Mouse (Mus musculus) CH12.LX (cell line): ENCODE results near the gene Rassf8. TPM values are rescaled to one million over a fixed set of nuclear protein-coding genes. Genes with fewer than 3 reads are reported as not detected.

Experiments used
- DNase-seq: peaks from one replicate; pipeline ENCODE4 v3.0.0-alpha.2; 2013; ENCODE audit errors: extremely low read depth
- H3K27ac ChIP-seq: 2 replicates; pipeline ENCODE4 v1.5.1; 2012; ENCODE audit warnings: low read depth, mild to moderate bottlenecking, control low read depth, moderate library complexity; ENCODE audit not compliant: insufficient read depth
- H3K27me3 ChIP-seq: replicated peaks from 2 replicates; pipeline ENCODE3; 2012; ENCODE audit warnings: inconsistent platforms
- H3K36me3 ChIP-seq, 2 experiments: replicated peaks in 1 of 2; 2 replicates each; pipeline versions ENCODE3 to v1.6.1; 2012; ENCODE audit warnings: inconsistent platforms in 1 of 2, low read length in 1 of 2, mild to moderate bottlenecking in 1 of 2, mixed read lengths in 1 of 2, moderate library complexity in 1 of 2; ENCODE audit not compliant: control insufficient read depth in 1 of 2, insufficient read depth in 1 of 2
- H3K4me1 ChIP-seq, 2 experiments: 2 replicates each; pipeline ENCODE4 v1.6.1; 2012; ENCODE audit warnings: inconsistent platforms in 1 of 2, moderate library complexity in 1 of 2; ENCODE audit not compliant: insufficient read depth in 2 of 2, control insufficient read depth in 1 of 2
- H3K4me2 ChIP-seq: 2 replicates; pipeline ENCODE4 v1.6.1; 2012; ENCODE audit warnings: low read depth, mild to moderate bottlenecking, control low read depth; ENCODE audit not compliant: poor library complexity, insufficient read depth, severe bottlenecking
- H3K4me3 ChIP-seq, 3 experiments: fragments of 150-350 bp in 1 of 3; sonication (generic) in 1 of 3; replicated peaks in 1 of 3; 2 replicates each; pipeline versions ENCODE3 to v1.5.1; 2011 to 2012; ENCODE audit warnings: low read depth in 2 of 3, low read length in 2 of 3, mild to moderate bottlenecking in 2 of 3, moderate library complexity in 2 of 3, control low read depth in 1 of 3, improper control_type of control experiment in 1 of 3, inconsistent platforms in 1 of 3, mixed read lengths in 1 of 3; ENCODE audit not compliant: poor library complexity in 1 of 3
- H3K79me2 ChIP-seq: replicated peaks from 2 replicates; pipeline ENCODE4 v1.6.1; 2012; ENCODE audit warnings: mild to moderate bottlenecking, moderate library complexity; ENCODE audit not compliant: control insufficient read depth, poor library complexity, insufficient read depth, severe bottlenecking; ENCODE audit errors: extremely low read depth
- H3K9ac ChIP-seq: 2 replicates; pipeline ENCODE4 v1.6.1; 2012; ENCODE audit warnings: low read depth, mild to moderate bottlenecking, control low read depth, moderate library complexity; ENCODE audit not compliant: insufficient read depth
- H3K9me3 ChIP-seq: replicated peaks from 2 replicates; pipeline ENCODE3; 2012; ENCODE audit warnings: low read length, inconsistent platforms, mixed read lengths
- CHD1 ChIP-seq: IDR thresholded peaks from 2 replicates; pipeline ENCODE4 v1.6.1; 2012; ENCODE audit warnings: low read depth, low read length, improper control_type of control experiment, inconsistent platforms
- CTCF ChIP-seq, 2 experiments: IDR thresholded peaks in 1 of 2; conservative IDR thresholded peaks in 1 of 2; 2 replicates each; pipeline ENCODE4 v1.5.1; 2011 to 2012; ENCODE audit warnings: low read depth in 2 of 2, low read length in 2 of 2, improper control_type of control experiment in 1 of 2, inconsistent platforms in 1 of 2, mild to moderate bottlenecking in 1 of 2, moderate library complexity in 1 of 2
- E2F4 ChIP-seq: IDR thresholded peaks from 2 replicates; pipeline ENCODE4 v1.6.1; 2011; ENCODE audit warnings: low read depth, low read length, improper control_type of control experiment; ENCODE audit not compliant: insufficient replicate concordance
- EP300 ChIP-seq: IDR thresholded peaks from 2 replicates; pipeline ENCODE4 v1.6.1; 2011; ENCODE audit warnings: low read length, improper control_type of control experiment
- ETS1 ChIP-seq: conservative IDR thresholded peaks from 2 replicates; pipeline ENCODE4 v1.6.1; 2012; ENCODE audit warnings: low read depth, mild to moderate bottlenecking, inconsistent platforms, low read length, improper control_type of control experiment, moderate library complexity
- HCFC1 ChIP-seq: IDR thresholded peaks from 2 replicates; pipeline ENCODE4 v1.6.1; 2012; ENCODE audit warnings: low read depth, mild to moderate bottlenecking, inconsistent platforms, low read length, improper control_type of control experiment
- JUN ChIP-seq: IDR thresholded peaks from 2 replicates; pipeline ENCODE4 v1.6.1; 2011; ENCODE audit warnings: low read depth, mild to moderate bottlenecking, low read length, improper control_type of control experiment, moderate library complexity; ENCODE audit not compliant: insufficient read depth
- KAT2A ChIP-seq: IDR thresholded peaks from 2 replicates; pipeline ENCODE4 v1.6.1; 2012; ENCODE audit warnings: low read length, improper control_type of control experiment, inconsistent platforms; ENCODE audit not compliant: insufficient replicate concordance
- MXI1 ChIP-seq: IDR thresholded peaks from 2 replicates; pipeline ENCODE4 v1.6.1; 2011; ENCODE audit warnings: mild to moderate bottlenecking, low read depth, low read length, improper control_type of control experiment
- MYC ChIP-seq: IDR thresholded peaks from 2 replicates; pipeline ENCODE4 v1.6.1; 2011; ENCODE audit warnings: low read depth, mild to moderate bottlenecking, improper control_type of control experiment, low read length
- NRF1 ChIP-seq: IDR thresholded peaks from 2 replicates; pipeline ENCODE4 v1.6.1; 2014; ENCODE audit warnings: low read depth, mild to moderate bottlenecking, inconsistent platforms, low read length, improper control_type of control experiment, moderate library complexity
- POLR2A ChIP-seq: IDR thresholded peaks from 2 replicates; pipeline ENCODE4 v1.6.1; 2011; ENCODE audit warnings: low read depth, mild to moderate bottlenecking, improper control_type of control experiment, low read length
- POLR2AphosphoS2 ChIP-seq: IDR thresholded peaks from 2 replicates; pipeline ENCODE4 v1.6.1; 2011; ENCODE audit warnings: low read depth, low read length, improper control_type of control experiment
- RCOR1 ChIP-seq: conservative IDR thresholded peaks from 2 replicates; pipeline ENCODE4 v1.6.1; 2012; ENCODE audit warnings: low read depth, mild to moderate bottlenecking, inconsistent platforms, low read length, improper control_type of control experiment
- SMC3 ChIP-seq: IDR thresholded peaks from 2 replicates; pipeline ENCODE4 v1.6.1; 2011; ENCODE audit warnings: low read depth, low read length, improper control_type of control experiment
- UBTF ChIP-seq: IDR thresholded peaks from 2 replicates; pipeline ENCODE4 v1.6.1; 2012; ENCODE audit warnings: low read depth, mild to moderate bottlenecking, inconsistent platforms, low read length, improper control_type of control experiment, moderate library complexity
- USF1 ChIP-seq: IDR thresholded peaks from 2 replicates; pipeline ENCODE4 v1.6.1; 2014; ENCODE audit warnings: low read depth, mild to moderate bottlenecking, inconsistent platforms, low read length, improper control_type of control experiment
- ZNF384 ChIP-seq: IDR thresholded peaks from 2 replicates; pipeline ENCODE4 v1.6.1; 2012; ENCODE audit warnings: low read depth, low read length, improper control_type of control experiment, inconsistent platforms
- dilution Hi-C: fragments of 300-500 bp; cut with MboI; formaldehyde crosslinking; loops from 2 replicates; pipeline ENCODE4 v1.14.3; 2020; ENCODE audit warnings: low sequenced_read_pairs; ENCODE audit not compliant: extremely low pct_unique_long_range_greater_than_20kb, extremely low pct_ligation_motif_present
- in situ Hi-C: fragments of 300-500 bp; cut with MboI; formaldehyde crosslinking; loops from 3 replicates; pipeline ENCODE4 v1.14.3; 2019; ENCODE audit warnings: low sequenced_read_pairs, low pct_ligation_motif_present, low pct_unique_long_range_greater_than_20kb, mixed read lengths
- polyA plus RNA-seq: library from polyadenylated mRNA; unstranded; fragments of >175 nt; gene quantifications from 2 replicates; pipeline ENCODE4 v1.2.1, GENCODE M21; 2012; ENCODE audit warnings: low read depth; ENCODE audit not compliant: insufficient read length
- total RNA-seq, 2 experiments: library from RNA; depleted of rRNA; stranded (reverse); fragments of 300-350 nt in 1 of 2; fragments of >200 nt in 1 of 2; gene quantifications; 2 replicates each; pipeline ENCODE4 v1.2.3; 2012 to 2014

Rassf8 gene
- total and polyA plus RNA-seq, 3 experiments: 0.34 to 0.59 (median 0.48) TPM

DNA sequence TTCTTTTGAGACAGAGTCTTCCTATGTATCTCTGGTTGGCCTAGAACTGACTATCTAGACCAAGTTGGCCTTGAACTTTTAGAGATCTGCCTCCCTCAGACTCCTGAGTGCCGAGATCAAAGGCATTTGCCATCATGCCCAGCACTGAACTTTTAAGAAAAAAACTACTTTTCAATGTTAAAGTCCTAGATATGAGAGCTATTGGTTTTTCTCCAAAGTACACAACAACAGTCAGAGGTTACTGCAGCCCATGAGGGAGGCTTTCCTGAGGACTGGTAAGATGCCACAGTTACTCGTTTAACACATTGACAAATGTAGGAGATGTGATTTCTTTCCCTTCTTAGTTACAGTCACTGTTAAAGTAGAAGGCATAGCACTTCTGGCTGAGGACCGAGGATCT lies 6.5 kb upstream of the Rassf8 start:
- no peak for TF ChIP-seq KAT2A
- TF ChIP-seq NRF1: no peak
- TF ChIP-seq POLR2AphosphoS2: no peak
- no peak for TF ChIP-seq EP300
- TF ChIP-seq CTCF (conservative IDR thresholded peaks at IDR 0.05 in 1 of 2, IDR thresholded peaks at IDR 0.05 in 1 of 2; ENCODE audit: low read depth in 2 of 2, low read length in 2 of 2): no peak
- Histone ChIP-seq H3K4me1 (peaks cover 0 to 12% of the 10 kb centered on the region in 2 experiments; a peak in 2 of 4 replicates), H3K36me3 (no peaks in the 10 kb centered on the region), H3K27me3 (no peaks in the 10 kb centered on the region), H3K79me2 (no peaks in the 10 kb centered on the region), H3K4me2 (no peak overlapping the region), H3K4me3 (no peak overlapping the region), H3K27ac (no peak overlapping the region), H3K9me3 (no peaks in the 10 kb centered on the region), H3K9ac (no peak overlapping the region)
- DNase-seq: no peak
- dilution Hi-C loops: no loop called here
- in situ Hi-C loops: no loop called here

DNA sequence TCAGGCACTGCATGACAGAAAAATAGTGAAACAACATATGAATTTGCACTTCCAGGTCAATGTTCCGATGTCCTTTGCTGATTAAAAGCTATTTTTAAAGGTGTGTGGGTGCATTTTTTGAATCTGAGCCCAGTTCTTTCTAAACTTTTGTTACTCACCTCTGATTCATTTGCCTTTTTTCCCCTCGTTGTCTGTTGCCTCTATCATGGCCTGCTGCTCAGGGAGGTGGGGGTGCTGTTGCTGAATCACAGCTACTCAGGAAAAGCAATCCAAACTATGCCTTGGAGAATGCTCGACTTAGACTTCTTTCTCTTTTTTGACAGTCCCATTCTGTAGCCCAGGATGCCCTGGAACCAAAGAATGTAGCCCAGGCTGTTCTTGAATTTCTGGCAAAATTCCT lies 1.3 kb upstream of the Rassf8 start:
- TF ChIP-seq UBTF: no peak
- no peak for TF ChIP-seq KAT2A
- TF ChIP-seq CTCF (conservative IDR thresholded peaks at IDR 0.05 in 1 of 2, IDR thresholded peaks at IDR 0.05 in 1 of 2; ENCODE audit: low read depth in 2 of 2, low read length in 2 of 2): no peak
- no peak for TF ChIP-seq ZNF384
- no peak for TF ChIP-seq RCOR1
- TF ChIP-seq HCFC1: no peak
- TF ChIP-seq USF1: no peak
- TF ChIP-seq JUN: no peak
- TF ChIP-seq MYC: no peak
- TF ChIP-seq SMC3: no peak
- TF ChIP-seq E2F4: no peak
- TF ChIP-seq MXI1: no peak
- TF ChIP-seq EP300: no peak
- no peak for TF ChIP-seq ETS1
- TF ChIP-seq POLR2A: no peak
- TF ChIP-seq CHD1: no peak
- H3K4me1 ChIP-seq: no peaks in the 10 kb centered on the region
- no peaks in the 10 kb centered on the region for H3K36me3 ChIP-seq
- H3K27ac ChIP-seq: no peak overlapping the region
- peaks cover 3% of the 10 kb centered on the region for H3K9me3 ChIP-seq
- H3K4me3 ChIP-seq: no peak overlapping the region
- H3K79me2 ChIP-seq: no peaks in the 10 kb centered on the region
- H3K9ac ChIP-seq: no peak overlapping the region
- in situ Hi-C loops: no loop called here
- H3K4me2 ChIP-seq: peak overlapping the region; percentile 25; the same call in 1 of the 2 replicates
- H3K27me3 ChIP-seq: peaks cover 10% of the 10 kb centered on the region
- dilution Hi-C loops: no loop called here
- no peak for DNase-seq
